Mouse (Mus musculus) midbrain, embryonic 16.5 days (tissue): ENCODE measurements at regions not wholly inside any gene's neighbourhood (a gene's known extent, or its start where the extent isn't known, plus 50 kb on each side); places are given as distances from the start of the nearest gene placed in this dataset.
A peak's percentile ranks its signal among the peaks of the same experiment; 100 is the strongest.

ENCODE experiments used
- ATAC-seq: fragments of 200-750 bp; cut with Nextera tagmentation; 2 replicates; pipeline ENCODE4 v1.8.0; 2017; ENCODE audit warnings: moderate TSS enrichment
- H3K27ac ChIP-seq: fragments of 300-500 bp; sonication (generic); 2 replicates; pipeline ENCODE4 v1.5.1; 2014; ENCODE audit warnings: mild to moderate bottlenecking, low read length, mixed read lengths
- H3K27me3 ChIP-seq: fragments of 300-500 bp; sonication (generic); 2 replicates; pipeline ENCODE4 v1.6.1; 2014; ENCODE audit warnings: low read depth, low read length, mixed read lengths; ENCODE audit not compliant: control insufficient read depth, insufficient read depth
- H3K36me3 ChIP-seq: fragments of 300-500 bp; sonication (generic); 2 replicates; pipeline ENCODE4 v1.6.1; 2014; ENCODE audit warnings: mild to moderate bottlenecking, low read length, moderate library complexity, mixed read lengths; ENCODE audit not compliant: control insufficient read depth, insufficient read depth
- H3K4me1 ChIP-seq: fragments of 300-500 bp; sonication (generic); 2 replicates; pipeline ENCODE4 v1.6.1; 2014; ENCODE audit warnings: mild to moderate bottlenecking, low read length, mixed read lengths; ENCODE audit not compliant: control insufficient read depth, insufficient read depth
- H3K4me2 ChIP-seq: fragments of 300-500 bp; sonication (generic); 2 replicates; pipeline ENCODE4 v1.6.1; 2014; ENCODE audit warnings: mild to moderate bottlenecking, low read length, mixed read lengths
- H3K4me3 ChIP-seq: fragments of 300-500 bp; sonication (generic); 2 replicates; pipeline ENCODE4 v1.5.1; 2014; ENCODE audit warnings: low read depth, mild to moderate bottlenecking, low read length, moderate library complexity, mixed read lengths
- H3K9ac ChIP-seq: fragments of 300-500 bp; sonication (generic); 2 replicates; pipeline ENCODE4 v1.6.1; 2014; ENCODE audit warnings: low read depth, low read length, mixed read lengths
- H3K9me3 ChIP-seq: fragments of 300-500 bp; sonication (generic); replicated peaks from 2 replicates; pipeline ENCODE4 v1.6.1; 2014; ENCODE audit warnings: mild to moderate bottlenecking, low read length, mixed read lengths; ENCODE audit not compliant: control insufficient read depth, poor library complexity, severe bottlenecking
- WGBS: fragments of 180-500 bp; shearing (Covaris S2); extraction: QIAGEN DNeasy Blood & Tissue Kit; methylation state at CpG from one replicate; pipeline ENCODE4 v1.1.7; 2014; 5-methylcytosine and 5-hydroxymethylcytosine counted together

DNA sequence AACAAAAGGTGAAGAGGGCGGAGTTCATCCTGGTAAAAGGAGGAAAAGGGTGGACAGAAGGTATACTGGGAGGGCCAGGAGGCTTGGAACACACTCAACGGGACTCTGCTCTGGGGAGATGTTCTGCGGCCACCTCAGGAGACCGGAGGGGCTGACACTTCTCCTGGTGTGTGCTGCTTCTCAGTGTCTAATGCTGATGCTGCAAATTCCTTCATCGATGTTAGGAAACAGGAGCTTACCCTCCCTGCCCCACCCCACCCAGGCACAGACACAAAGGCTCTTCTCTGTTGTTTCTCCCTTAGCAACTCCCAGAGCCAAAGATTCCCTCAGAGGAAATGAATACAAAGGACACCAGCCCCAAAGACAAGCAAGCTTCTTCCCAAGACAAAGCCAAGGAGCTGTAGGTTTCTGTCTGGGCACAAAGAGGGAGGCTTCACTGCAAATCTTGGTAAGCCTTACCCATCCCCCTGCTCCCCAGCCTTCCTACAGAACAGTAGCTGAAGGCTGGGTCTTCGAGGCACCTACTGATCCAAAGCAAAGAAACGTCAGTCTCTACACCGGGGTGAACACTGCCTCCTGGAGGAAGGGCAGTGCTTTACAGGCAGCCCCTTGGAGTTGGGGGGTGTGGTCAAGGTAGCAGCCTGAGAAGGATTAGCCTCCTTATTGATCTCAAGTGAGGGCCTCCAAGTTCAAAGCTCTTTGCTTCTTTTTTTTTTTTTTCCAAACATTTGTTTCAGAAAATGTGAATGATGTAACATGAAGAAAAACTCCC is 128.2 kb downstream of the Hs3st3b1 start:
- no peak for ATAC-seq
- Histone ChIP-seq H3K4me2 (no peak overlapping the region), H3K4me3 (no peak overlapping the region), H3K36me3 (no peaks in the 10 kb centered on the region), H3K9me3 (peaks cover 4% of the 10 kb centered on the region; the same call in 1 of the 2 replicates), H3K9ac (no peak overlapping the region), H3K27ac (no peak overlapping the region), H3K27me3 (no peaks in the 10 kb centered on the region), H3K4me1 (no peaks in the 10 kb centered on the region)
- WGBS, result 73% methylated on average over 8 of the region's 8 CpGs

DNA sequence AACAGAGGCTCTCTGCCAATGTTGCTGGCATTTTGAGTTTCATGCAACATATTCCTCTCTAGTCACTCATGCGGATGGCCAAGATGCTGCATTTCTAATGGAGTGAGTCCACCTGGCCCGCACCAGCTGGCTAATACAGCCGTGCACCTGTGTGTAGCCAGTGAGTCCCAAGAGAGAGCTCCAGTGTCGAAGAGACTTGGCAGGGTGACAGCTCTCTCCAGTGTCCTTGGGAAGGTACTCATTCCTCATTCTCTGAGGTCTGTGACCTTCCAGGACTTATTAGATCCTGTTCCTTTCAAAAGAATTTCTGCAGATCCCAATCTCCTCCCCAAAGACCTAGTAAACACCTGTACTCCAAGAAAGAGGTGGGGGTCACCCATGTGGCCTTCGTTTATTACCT is 109.9 kb downstream of the Hs3st3b1 start:
- H3K4me3 ChIP-seq, result no peak overlapping the region
- no peak overlapping the region for H3K27ac ChIP-seq
- H3K9me3 ChIP-seq, result no peaks in the 10 kb centered on the region
- no peak overlapping the region for H3K4me2 ChIP-seq
- H3K27me3 ChIP-seq, result no peaks in the 10 kb centered on the region
- H3K9ac ChIP-seq, result no peak overlapping the region
- H3K4me1 ChIP-seq, result no peaks in the 10 kb centered on the region
- ATAC-seq, result no peak
- H3K36me3 ChIP-seq, result no peaks in the 10 kb centered on the region
- WGBS, result 80% methylated on average over 5 of the region's 5 CpGs

DNA sequence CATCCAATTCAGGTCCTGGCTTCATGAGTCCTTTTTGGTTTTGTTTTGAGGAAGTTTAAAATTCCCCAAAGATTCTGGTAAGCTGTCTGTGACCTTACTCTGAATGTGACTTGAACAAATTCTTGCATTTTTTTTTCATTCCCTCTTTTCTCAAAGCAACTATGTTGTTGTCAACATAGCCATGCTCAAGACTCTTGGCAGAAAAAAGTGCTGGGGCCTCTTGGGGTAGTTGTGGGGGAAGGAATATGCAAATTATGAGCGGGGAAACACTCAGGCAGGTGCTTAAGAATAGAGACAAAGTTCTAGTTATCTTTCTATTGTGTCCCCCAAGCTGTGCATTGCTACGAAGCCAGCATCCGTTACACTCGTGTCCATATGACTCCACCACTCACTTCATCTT is 99.2 kb downstream of the Hs3st3b1 start:
- ATAC-seq, result no peak
- Histone ChIP-seq H3K9me3 (no peaks in the 10 kb centered on the region), H3K27me3 (no peaks in the 10 kb centered on the region), H3K4me2 (no peak overlapping the region), H3K36me3 (no peaks in the 10 kb centered on the region), H3K9ac (no peak overlapping the region), H3K27ac (no peak overlapping the region), H3K4me3 (no peak overlapping the region), H3K4me1 (no peaks in the 10 kb centered on the region)
- WGBS, result 74% methylated on average over 4 of the region's 4 CpGs

DNA sequence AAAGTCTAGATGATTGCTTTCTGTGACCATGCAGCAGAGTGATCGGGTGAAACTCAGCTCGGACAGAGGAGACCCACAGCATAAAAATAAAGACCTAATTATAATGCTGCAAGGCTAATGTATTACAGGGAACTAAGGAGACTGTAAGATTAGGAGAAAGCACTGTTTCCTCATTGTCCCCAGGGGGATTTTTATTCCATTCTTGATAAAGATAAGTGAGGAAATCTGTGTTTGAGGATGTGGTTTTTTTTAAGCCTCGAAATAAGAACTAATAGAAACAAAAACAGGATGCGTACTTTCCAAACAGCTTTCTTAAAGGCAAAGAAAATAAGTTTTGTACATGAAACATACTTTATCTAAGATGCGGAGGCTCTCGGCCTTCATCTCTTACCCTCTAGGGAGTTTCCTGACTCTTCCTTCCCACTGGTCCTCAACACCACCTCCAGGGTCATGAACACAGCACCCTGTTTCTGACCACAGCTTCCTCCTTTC is 94.8 kb downstream of the Hs3st3b1 start:
- Histone ChIP-seq H3K4me1 (no peaks in the 10 kb centered on the region), H3K36me3 (no peaks in the 10 kb centered on the region), H3K27ac (no peak overlapping the region), H3K4me2 (no peak overlapping the region), H3K27me3 (no peaks in the 10 kb centered on the region), H3K4me3 (no peak overlapping the region), H3K9ac (no peak overlapping the region), H3K9me3 (no peaks in the 10 kb centered on the region)
- no peak for ATAC-seq
- 83% methylated on average over 6 of the region's 6 CpGs for WGBS

DNA sequence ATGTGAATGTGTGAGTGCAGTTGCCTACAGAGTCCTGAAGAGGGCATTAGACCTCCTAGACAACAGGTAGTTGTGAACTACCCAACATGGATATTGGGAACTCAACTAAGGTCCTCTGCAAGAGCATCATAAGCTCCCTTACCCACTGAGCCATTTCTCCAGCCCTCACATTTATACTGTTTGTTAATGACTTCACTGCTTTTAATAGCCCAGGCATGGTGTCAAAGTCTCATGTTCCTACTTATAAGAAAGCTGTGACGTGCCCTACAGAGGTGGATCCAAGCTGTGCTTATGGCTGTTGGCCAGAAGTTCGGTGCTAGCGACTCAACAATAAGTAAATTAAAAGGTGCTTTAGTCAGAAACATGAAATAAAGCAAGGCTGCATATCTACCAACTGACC is 88.6 kb downstream of the Hs3st3b1 start:
- Histone ChIP-seq H3K27me3 (no peaks in the 10 kb centered on the region), H3K36me3 (no peaks in the 10 kb centered on the region), H3K9me3 (no peaks in the 10 kb centered on the region), H3K9ac (no peak overlapping the region), H3K4me2 (no peak overlapping the region), H3K27ac (no peak overlapping the region), H3K4me3 (no peak overlapping the region), H3K4me1 (peaks cover 10% of the 10 kb centered on the region)
- 85% methylated on average over 3 of the region's 3 CpGs for WGBS
- no peak for ATAC-seq

DNA sequence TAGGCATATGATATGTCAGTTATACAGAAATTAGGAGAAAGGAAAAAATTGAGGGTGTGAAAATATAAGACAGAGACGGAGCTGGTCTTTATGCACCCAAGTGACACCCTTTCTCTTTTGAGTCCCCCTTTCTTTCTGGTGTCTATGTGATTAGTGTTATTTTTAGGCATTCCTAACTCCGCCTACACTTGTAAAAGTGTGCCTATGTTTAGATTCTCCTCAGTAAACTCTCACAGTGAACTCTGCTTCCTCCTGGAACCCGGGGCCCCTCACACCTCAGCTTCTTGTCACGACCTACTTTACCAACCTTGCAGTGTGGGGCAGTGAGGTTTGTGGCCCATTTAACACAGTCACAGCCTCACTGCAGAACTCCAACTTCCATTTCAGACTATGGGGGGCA is 88.0 kb downstream of the Hs3st3b1 start:
- H3K4me1 ChIP-seq, result peaks cover 10% of the 10 kb centered on the region
- H3K9me3 ChIP-seq, result no peaks in the 10 kb centered on the region
- H3K27ac ChIP-seq, result peak overlapping the region; percentile 35; the same call in 1 of the 2 replicates
- H3K4me3 ChIP-seq, result no peak overlapping the region
- 85% methylated on average over 4 of the region's 4 CpGs for WGBS
- no peaks in the 10 kb centered on the region for H3K36me3 ChIP-seq
- H3K27me3 ChIP-seq, result no peaks in the 10 kb centered on the region
- no peak for ATAC-seq
- peak overlapping the region; percentile 22; the same call in 1 of the 2 replicates for H3K9ac ChIP-seq
- no peak overlapping the region for H3K4me2 ChIP-seq

DNA sequence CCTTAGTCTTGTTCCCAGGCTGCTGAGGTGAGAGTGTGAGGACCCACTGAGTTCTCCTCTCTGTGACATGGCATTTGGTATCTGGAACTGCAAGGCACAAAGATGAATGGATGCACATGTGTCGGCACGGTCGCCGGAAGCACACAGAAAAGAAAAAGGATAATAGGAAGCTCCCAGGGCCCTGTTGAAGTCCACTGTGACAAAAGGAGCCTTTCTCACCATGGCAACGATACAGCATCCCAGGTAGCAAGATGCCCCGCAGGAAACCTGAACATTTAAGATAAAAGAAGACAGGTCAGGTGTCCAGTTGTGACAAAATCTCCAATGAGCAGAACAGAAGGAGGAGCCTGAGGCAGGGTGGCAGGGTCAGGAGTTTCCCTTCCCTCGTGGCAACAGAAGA is 87.5 kb downstream of the Hs3st3b1 start:
- H3K4me3 ChIP-seq, result no peak overlapping the region
- peaks cover 10% of the 10 kb centered on the region for H3K4me1 ChIP-seq
- no peak for ATAC-seq

More for the DNA sequence above, 87.5 kb downstream of the Hs3st3b1 start:
- Histone ChIP-seq H3K9me3 (no peaks in the 10 kb centered on the region), H3K27ac (0 out of 2 replicates have a peak overlapping the region, but pooled peaks have one; percentile 35), H3K27me3 (no peaks in the 10 kb centered on the region), H3K4me2 (no peak overlapping the region), H3K36me3 (no peaks in the 10 kb centered on the region), H3K9ac (peak overlapping the region; percentile 22; the same call in 1 of the 2 replicates)
- WGBS, result 24% methylated on average over 7 of the region's 7 CpGs
